Mouse (Mus musculus) lung, postnatal 10 days (tissue): ENCODE measurements around the gene Gstk1.
A peak's percentile ranks its signal among the peaks of the same experiment; 100 is the strongest.

Experiments used
- DNase-seq: peaks from one replicate; pipeline ENCODE4 v3.0.0; 2021

Gene Gstk1

GRCm38 (mm10) chr6:42245711-42246353 lies at the start of gene Gstk1:
TSS of gene Gstk1 (plus strand) at chr6:42245935.
- DNase-seq: peak; percentile 94

DNA sequence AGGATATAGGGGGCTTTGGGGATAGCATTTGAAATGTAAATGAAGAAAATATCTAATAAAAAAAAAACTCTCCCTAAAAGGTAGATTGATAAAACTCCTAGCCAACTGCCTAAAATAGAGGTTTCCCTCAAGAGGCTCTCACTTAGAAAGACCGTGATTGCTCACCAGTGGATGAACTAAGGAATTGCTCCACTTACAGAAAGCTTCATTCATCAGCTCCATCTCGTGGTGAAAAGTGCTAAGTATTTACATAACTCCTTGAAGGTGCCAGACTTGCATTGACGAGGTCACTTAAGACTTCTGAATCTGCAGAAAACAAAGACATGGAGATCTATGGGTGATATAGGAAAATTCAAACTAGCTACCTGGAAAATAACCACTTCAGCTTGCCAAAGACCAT lies 48.0 kb upstream of the Gstk1 start:
- peak; percentile 4 for DNase-seq

DNA sequence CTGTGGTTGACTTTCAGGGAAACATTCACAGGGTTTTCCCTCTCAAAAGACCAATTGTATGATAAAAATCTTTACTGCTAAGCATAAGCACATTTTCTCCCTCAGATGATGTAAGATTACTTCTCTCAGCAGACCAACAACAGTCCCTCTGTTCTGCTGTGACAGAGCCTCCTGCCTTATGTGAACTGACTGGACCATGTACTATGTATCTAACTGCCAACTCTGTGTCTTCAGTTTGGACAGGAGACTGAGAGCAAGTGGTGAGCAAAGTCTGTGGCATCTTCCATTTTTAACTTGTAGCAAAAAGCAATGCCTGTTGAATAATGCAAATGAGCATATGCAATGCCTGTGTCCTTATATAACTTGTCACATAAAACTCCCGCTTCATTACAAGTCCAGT lies 46.2 kb upstream of the Gstk1 start:
- no peak for DNase-seq

DNA sequence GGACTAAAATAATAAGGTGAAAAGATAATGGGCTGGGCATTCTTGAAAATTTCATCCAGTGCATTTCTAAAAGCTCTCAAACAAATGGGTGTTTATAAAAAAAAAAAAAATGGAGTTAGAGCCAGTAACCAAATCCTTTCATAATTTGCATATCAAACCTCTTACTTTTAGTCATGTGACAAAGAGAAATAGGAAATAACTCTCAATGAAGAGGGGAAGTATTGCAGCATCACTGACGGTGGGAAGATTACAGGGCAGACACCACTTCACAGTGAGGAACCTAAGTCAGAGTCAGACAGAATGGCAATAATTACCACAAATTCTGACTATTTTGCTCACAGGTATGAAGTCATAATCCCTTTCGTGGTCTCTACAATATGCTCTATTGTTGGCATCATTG lies 30.7 kb upstream of the Gstk1 start, which contains the start of gene Tas2r144:
Tas2r144 (plus strand) TSS at position 301 of the 400 bp plus-strand sequence.
- DNase-seq: no peak

DNA sequence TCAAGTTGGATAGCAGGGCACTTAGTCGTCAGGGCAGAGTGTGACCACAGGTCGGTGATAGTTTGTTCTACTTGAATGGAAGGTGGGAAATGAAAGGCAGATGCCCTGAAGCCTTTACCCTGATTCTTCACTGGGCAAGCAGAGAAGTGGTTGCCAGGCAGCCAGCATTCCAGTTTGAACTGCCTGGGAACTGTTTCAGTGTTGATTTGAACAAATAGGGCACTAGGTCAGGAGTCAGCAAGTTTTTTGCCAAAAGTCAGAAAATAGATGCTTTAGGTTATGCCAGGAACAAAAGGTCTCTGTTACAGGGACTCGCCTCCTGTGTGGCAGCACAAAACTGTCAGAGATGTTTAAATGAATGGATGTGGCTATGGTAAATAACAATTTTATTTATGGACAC lies 23.4 kb upstream of the Gstk1 start:
- no peak for DNase-seq

DNA sequence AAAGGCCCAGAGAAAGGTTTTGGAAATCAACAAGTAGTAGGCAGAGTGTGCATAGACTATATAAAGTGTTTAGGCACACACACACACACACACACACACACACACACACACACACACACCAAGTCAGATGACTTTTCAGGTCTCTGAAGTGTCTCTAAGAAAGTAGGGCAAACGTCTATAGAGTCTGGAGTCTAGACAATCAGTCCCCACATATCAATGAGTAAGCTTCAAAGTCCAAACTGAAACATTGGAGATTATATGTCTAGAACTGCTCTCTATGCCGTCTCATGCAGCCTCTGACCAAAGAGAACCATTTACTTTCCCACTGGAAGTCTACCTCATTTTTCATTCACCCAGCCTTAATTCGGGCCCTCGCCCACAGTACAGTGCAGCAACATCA lies 20.7 kb upstream of the Gstk1 start:
- DNase-seq: no peak

DNA sequence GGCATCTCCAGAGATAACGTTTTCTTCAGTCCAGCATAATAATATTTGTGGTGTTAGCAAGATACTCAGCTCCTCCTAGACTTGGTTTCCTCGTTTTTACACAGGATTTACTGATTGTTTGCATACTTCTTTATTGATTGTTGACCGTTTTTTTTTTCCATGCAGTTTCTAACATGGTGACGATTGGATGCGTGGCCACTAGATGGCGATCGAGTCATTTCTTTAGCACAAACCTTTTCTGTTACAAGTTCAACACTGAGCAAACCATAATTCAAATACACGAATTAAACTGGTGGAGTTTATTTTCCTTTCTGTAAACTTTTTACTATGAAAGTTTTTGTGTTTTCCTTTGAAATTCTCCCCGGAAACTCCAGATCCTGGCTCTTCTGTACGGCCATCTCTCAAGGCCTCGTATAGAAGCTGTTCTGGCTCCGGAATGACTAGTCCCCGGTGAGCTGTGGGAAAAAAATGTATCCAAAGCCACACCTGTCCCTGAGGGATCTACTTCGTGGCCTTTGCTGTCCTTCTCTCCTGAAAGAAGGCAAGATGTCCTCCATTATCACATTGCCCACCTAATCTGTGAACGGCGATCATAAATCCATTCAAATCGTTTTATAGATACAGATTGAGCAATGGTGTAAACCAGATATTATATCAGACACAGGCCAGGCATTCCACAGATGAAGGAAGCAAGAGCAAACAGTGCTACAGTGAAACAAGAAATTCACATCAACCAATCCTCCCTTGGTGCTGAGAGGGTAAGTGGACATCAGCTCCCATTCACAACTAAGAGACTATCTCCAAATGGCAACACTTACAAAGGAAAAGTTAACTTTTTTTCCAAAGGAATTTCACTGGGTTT lies 18.3 kb upstream of the Gstk1 start:
- DNase-seq: peak; percentile 76

- no peak for DNase-seq
Observed at GRCm38 (mm10) chr6:42229610-42230009, 16.1 kb upstream of the Gstk1 start.

DNA sequence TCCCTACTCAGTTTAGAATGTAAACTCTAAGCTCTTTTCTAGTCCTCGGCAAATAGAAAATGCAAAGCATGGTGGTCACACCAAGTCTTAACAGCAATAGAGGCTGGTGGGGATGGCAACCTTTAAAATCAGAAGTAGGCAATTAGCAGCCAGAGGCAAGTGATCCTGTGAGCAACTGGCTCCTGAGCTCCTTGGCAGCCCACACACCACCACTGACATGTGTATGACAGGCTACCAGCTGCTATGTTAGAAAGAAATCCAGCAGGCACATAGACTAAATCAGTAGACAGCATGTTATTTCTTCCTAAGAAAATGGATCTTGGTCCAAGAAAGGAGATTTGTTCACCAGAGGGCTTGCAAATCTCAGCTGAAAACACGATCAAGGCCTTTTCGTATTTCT lies 14.5 kb upstream of the Gstk1 start:
- no peak for DNase-seq

DNA sequence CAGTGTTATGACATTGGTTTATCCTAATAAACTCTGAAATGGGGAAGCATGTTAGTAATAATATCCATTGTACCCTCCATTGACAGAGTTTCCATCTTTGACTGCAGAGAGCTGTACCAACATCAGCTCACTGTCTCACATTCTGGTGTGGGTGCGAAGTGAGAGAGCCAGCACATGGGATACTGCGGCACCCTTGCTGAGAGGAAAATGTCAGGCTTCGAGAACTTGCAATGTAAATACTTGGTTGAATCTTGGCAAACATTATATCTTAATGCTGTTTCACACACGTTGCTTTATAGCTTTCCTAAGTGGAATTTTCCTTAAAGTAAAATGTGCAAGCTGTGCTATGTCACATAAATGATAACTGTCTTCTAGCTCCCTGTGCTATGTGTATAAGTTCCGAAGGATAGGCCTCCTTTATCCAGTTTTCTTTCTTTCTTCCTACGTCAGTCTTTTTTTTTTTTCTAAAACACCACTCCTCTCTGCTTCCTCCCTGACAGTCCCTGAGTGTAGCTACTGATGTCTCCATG lies 8.4 kb upstream of the Gstk1 start:
- no peak for DNase-seq

GRCm38 (mm10) chr6:42241311-42242045 lies 4.3 kb upstream of the Gstk1 start:
- DNase-seq: peak; percentile 64

GRCm38 (mm10) chr6:42247173-42247572 lies 1.4 kb downstream of the Gstk1 start:
- DNase-seq: peak; percentile 82

- DNase-seq: no peak
Observed at GRCm38 (mm10) chr6:42247981-42248380, 2.2 kb downstream of the Gstk1 start.

DNA sequence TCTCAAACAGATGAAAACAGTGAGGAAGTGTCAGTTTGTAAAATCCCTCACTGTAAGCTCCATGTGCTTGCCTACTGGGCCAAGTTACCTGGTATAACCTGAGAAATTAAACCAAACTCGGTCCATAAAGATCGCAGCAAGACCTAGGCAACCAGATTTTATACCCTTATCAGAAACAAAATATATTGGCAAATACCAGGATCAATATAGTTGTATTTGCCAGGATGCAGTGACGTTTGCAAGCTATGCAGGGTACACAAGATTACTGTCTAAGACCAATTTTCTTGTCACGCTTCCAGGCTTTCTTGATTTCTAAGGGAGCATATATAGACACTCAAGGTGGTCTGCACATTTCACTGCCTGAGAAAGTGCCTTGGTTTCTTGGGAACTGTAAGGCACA lies 6.1 kb downstream of the Gstk1 start:
- no peak for DNase-seq

- DNase-seq: no peak
Observed at GRCm38 (mm10) chr6:42253103-42253502, 7.4 kb downstream of the Gstk1 start.

DNA sequence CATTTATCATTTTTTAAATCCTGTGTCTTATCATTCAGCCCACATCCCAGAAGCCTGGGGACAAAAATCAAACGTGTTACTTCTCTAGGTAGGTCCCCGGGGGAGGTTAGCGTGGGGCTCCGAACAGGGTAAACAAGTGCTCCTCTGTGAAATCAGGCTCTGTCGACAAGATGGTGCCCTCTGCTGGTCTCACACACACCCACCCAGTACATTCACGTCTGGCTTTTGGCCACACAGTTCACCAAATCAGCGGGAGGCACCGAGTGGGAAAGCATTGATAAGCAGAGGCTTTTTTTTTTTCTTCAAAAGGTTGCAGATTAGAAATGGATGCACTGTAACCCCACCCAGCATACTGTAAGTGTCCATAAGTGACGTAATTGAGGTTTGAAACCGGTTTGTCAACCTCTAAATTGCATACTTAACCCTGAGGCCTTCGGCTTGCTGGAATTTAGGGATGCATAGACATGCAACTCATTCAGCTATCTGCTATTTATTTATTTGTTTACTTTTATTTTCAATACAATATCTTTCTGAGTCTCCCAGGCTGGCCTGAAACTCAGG lies 11.6 kb downstream of the Gstk1 start:
- peak; percentile 78 for DNase-seq

DNA sequence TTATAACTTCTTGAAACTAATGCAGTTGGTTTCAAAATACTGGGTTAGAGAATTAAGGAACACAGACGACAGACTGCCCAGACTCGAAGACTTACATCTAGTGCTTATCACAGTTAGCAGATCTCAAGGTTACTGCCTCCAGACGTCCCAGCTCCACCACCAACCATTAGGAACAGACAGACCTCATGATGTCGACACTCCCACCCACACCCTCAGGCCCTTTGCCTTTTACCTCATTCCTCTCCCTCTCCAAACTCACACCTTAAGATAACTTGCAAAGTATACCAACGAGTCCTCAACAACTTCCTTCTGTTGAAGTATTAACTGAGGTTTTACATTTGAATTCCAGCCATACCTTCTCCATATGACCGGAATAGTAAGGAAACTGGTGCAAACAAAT lies 14.7 kb downstream of the Gstk1 start:
- peak; percentile 49 for DNase-seq

GRCm38 (mm10) chr6:42261524-42262170 lies 15.9 kb downstream of the Gstk1 start, which contains the start of gene Tmem139:
TSS of gene Tmem139 (plus strand) at chr6:42261970.
- DNase-seq: peak; percentile 78

DNA sequence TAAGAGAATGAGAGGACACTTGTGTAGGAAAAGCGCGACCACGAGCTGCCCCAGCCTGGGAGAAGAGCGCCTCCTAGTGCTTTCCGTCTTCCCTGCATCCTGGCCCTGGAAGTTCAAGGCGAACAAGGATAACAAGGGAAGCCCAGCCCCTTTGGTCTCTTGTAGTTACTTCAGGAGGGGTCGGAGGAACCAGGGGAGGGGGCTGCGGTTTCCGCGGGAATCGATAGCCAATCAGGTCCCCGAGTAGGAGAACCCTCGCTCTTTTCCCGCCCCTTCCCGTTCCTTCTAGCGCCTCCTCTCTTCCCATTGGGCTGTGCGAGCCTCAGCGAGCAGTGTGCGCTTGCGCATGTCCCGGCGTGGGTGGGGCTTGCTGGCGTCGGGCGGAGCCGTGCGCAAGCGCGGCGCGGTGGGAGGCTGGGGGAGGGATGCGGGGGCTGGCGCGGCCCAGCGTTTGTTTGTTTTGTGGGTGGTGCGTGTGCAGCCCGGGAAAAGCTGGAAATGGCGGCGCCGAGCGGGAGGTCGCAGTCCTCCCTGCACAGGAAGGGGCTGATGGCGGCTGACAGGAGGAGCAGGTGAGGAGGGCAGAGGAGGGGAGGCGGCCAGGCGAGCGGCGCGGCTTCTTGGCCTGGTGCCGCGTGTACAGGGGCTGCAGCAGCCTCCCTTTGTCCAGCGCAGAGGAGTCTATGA lies 19.0 kb downstream of the Gstk1 start, which contains the start of gene Casp2:
Casp2 (plus strand) TSS at position 360 of the 687 bp plus-strand sequence.
- DNase-seq: peak; percentile 99

- peak; percentile 10 for DNase-seq
Observed at GRCm38 (mm10) chr6:42265391-42266330, 19.9 kb downstream of the Gstk1 start.
